Mouse (Mus musculus) lung, postnatal 0 days (tissue): ENCODE results near the gene Gna11.

Experiments used
- CTCF ChIP-seq: IDR thresholded peaks from 2 replicates; pipeline ENCODE4 v1.5.1; 2016; ENCODE audit warnings: antibody characterized with exemption, mild to moderate bottlenecking
- EP300 ChIP-seq: IDR thresholded peaks from 2 replicates; pipeline ENCODE4 v1.6.1; 2016; ENCODE audit warnings: antibody characterized with exemption, mild to moderate bottlenecking, control low read depth

DNA sequence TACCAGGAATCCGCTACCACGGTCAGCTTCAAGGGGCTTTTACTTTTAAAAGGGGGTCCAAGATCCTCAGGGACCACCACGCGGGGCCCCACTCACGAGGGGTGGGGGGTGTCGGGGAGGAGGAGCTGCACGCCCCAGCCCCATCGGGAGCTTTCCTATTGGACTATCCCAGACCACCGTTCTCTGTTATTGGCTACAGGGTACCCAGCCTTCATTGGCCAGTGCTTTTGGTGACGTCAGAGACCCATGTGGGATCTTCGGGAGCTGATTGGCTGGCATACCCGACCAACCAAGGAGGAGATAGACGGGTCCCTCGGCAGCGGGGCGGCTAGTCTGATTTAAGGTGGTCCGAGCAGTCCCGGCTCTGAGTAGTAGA is 26.5 kb upstream of the Gna11 start:
- no peak for TF ChIP-seq CTCF
- TF ChIP-seq EP300: peak; percentile 9; the same call in 1 of the 2 replicates
